Mouse (Mus musculus): ENCODE results near the gene Hmces. TPM values are rescaled to one million over a fixed set of nuclear protein-coding genes. Genes with fewer than 3 reads are reported as not detected.
A peak's percentile ranks its signal among the peaks of the same experiment; 100 is the strongest.

The Hmces gene
- polyA plus RNA-seq, 1 experiment from 2014 or later, result 47.1 TPM

DNA sequence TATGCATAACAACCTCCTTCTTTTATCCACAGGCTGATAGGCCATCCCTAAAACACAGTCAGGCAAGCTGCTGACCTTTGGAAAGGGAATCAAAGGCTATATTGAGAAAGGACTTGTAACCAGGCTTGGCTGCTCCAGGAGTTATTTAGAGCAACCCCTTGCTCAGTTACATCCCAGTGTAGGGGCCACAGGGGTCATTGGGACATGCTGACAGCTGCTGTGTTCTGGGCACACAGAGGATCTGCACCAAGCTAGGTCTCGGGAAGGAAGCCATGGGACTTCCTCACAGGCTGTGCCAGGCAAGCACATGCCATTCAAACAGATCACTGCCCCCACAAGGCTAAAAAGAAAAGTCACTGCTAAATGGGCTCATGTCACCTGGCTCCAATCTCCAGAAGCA is 40.6 kb upstream of the Hmces start:
- ATAC-seq (replicated peaks; ENCODE audit: low FRiP score, low read depth) (0 out of 2 replicates have a peak, but pooled peaks have one; percentile 52), DNase-seq (ENCODE audit: low spot score) (no peak)
- TF ChIP-seq CTCF (IDR thresholded peaks at IDR 0.05; ENCODE audit: low read depth), result no peak
- H3K9ac ChIP-seq (ENCODE audit: low read depth, low read length), result no peak overlapping the region
- no peaks in the 10 kb centered on the region for H3K27me3 ChIP-seq (ENCODE audit: insufficient read depth, low read length)
- no peaks in the 10 kb centered on the region for H3K9me3 ChIP-seq (replicated peaks; ENCODE audit: low read length)
- no peak overlapping the region for H3K4me3 ChIP-seq (replicated peaks; ENCODE audit: low read depth, low read length)
- H3K4me1 ChIP-seq (replicated peaks; ENCODE audit: insufficient read depth, low read length), result no peaks in the 10 kb centered on the region
- no peaks in the 10 kb centered on the region for H3K36me3 ChIP-seq (ENCODE audit: insufficient read depth, low read length)
- 55% methylated on average over 1 of the region's 1 CpGs for WGBS
- H3K27ac ChIP-seq, result no peak overlapping the region
- no peak overlapping the region for H3K4me2 ChIP-seq (ENCODE audit: low read length)

DNA sequence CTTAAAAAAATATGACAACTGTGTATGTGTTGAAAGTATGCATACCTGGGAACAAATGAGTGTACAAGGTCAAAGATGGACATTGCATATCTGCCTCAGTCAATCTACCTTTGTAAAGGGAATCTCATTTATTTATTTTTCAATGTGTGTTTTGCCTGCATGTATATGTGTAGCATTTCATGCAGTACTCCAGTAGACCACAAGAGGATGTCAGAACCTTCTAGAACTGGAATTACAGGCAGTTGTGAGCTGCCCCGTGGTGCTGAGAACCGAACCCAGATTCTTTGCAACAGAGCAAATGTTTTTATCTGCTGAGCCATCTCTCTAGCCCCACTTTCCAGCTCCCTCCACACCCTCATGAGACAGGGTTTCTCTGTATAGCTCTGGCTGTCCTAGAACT is 39.8 kb upstream of the Hmces start:
- no peak overlapping the region for H3K4me2 ChIP-seq (ENCODE audit: low read length)
- H3K36me3 ChIP-seq (ENCODE audit: insufficient read depth, low read length), result no peaks in the 10 kb centered on the region
- no peak for ATAC-seq (replicated peaks; ENCODE audit: low FRiP score, low read depth)
- 93% methylated on average over 2 of the region's 2 CpGs for WGBS
- no peak overlapping the region for H3K27ac ChIP-seq
- H3K9ac ChIP-seq (ENCODE audit: low read depth, low read length), result no peak overlapping the region
- H3K4me1 ChIP-seq (replicated peaks; ENCODE audit: insufficient read depth, low read length), result no peaks in the 10 kb centered on the region
- H3K4me3 ChIP-seq (replicated peaks; ENCODE audit: low read depth, low read length), result no peak overlapping the region
- no peak for DNase-seq (ENCODE audit: low spot score)
- no peak for TF ChIP-seq CTCF (IDR thresholded peaks at IDR 0.05; ENCODE audit: low read depth)
- no peaks in the 10 kb centered on the region for H3K27me3 ChIP-seq (ENCODE audit: insufficient read depth, low read length)
- no peaks in the 10 kb centered on the region for H3K9me3 ChIP-seq (replicated peaks; ENCODE audit: low read length)

- DNase-seq (ENCODE audit: low spot score) (no peak), ATAC-seq (replicated peaks; ENCODE audit: low FRiP score, low read depth) (no peak)
- no peak overlapping the region for H3K9ac ChIP-seq (ENCODE audit: low read depth, low read length)
- no peaks in the 10 kb centered on the region for H3K27me3 ChIP-seq (ENCODE audit: insufficient read depth, low read length)
- H3K9me3 ChIP-seq (replicated peaks; ENCODE audit: low read length), result no peaks in the 10 kb centered on the region
- no peak overlapping the region for H3K4me2 ChIP-seq (ENCODE audit: low read length)
- WGBS, result 73% methylated on average over 1 of the region's 1 CpGs
- H3K36me3 ChIP-seq (ENCODE audit: insufficient read depth, low read length), result no peaks in the 10 kb centered on the region
- no peak for TF ChIP-seq CTCF (IDR thresholded peaks at IDR 0.05; ENCODE audit: low read depth)
- no peak overlapping the region for H3K4me3 ChIP-seq (replicated peaks; ENCODE audit: low read depth, low read length)
- H3K27ac ChIP-seq, result no peak overlapping the region
- no peaks in the 10 kb centered on the region for H3K4me1 ChIP-seq (replicated peaks; ENCODE audit: insufficient read depth, low read length)
These were observed 38.7 kb upstream of the Hmces start for GRCm38 (mm10) chr6:87875083-87875482.

DNA sequence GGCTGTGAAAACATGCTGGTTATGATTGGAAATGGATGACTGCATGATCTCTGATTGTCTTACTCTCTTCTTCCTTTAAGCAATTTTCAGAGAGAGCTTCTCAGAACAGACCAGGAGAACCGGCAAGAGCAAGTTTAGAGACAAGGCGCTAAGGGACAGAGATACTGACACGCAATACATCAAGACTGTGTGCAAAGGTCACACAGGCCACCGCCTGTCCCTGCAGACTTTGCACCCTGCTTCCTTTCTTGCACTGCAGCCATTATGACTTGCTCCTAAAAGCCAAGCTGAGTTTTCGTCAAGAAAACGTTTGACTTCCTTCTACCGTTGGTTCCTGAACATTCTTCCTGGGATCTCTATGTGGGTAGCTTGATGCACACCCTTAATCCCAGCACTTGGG is 38.2 kb upstream of the Hmces start:
- Histone ChIP-seq H3K4me1 (replicated peaks; ENCODE audit: insufficient read depth, low read length) (no peaks in the 10 kb centered on the region), H3K27me3 (ENCODE audit: insufficient read depth, low read length) (no peaks in the 10 kb centered on the region), H3K27ac (no peak overlapping the region), H3K9me3 (replicated peaks; ENCODE audit: low read length) (no peaks in the 10 kb centered on the region), H3K4me2 (ENCODE audit: low read length) (no peak overlapping the region), H3K36me3 (ENCODE audit: insufficient read depth, low read length) (no peaks in the 10 kb centered on the region), H3K9ac (ENCODE audit: low read depth, low read length) (no peak overlapping the region), H3K4me3 (replicated peaks; ENCODE audit: low read depth, low read length) (no peak overlapping the region)
- 74% methylated on average over 7 of the region's 7 CpGs for WGBS
- no peak for TF ChIP-seq CTCF (IDR thresholded peaks at IDR 0.05; ENCODE audit: low read depth)
- DNase-seq (ENCODE audit: low spot score), result no peak
- ATAC-seq (replicated peaks; ENCODE audit: low FRiP score, low read depth), result no peak

DNA sequence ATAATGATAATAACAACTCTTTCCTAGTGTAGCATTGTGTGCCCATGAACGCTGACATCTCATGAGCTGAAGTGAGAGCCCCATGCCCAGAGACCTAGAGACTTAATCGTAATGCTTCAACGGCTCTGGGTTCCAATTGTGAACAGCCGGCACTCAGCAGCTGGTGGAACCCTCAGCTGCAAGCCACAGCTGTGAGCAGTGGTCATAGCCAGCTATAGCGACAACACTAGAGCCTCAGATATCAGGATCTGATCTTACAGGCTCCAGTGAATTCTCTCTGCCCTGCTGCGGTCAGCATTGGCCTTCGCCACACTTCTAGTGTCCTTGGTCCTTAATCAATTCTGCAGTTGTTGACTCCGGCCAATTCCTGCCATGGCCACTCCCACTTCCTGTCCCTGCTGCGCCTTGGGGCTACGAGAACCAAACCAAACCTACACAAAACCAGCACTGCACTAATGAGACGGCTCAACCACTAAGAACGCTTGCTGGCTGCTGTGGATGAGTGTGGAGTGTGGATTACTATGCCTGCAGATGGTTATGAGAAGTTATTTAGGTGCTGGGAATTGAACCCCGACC is 37.6 kb upstream of the Hmces start:
- H3K4me2 ChIP-seq (ENCODE audit: low read length), result no peak overlapping the region
- no peak overlapping the region for H3K4me3 ChIP-seq (replicated peaks; ENCODE audit: low read depth, low read length)
- H3K27ac ChIP-seq, result no peak overlapping the region
- H3K9me3 ChIP-seq (replicated peaks; ENCODE audit: low read length), result no peaks in the 10 kb centered on the region
- no peaks in the 10 kb centered on the region for H3K36me3 ChIP-seq (ENCODE audit: insufficient read depth, low read length)
- WGBS, result 59% methylated on average over 13 of the region's 13 CpGs
- no peak for TF ChIP-seq CTCF (IDR thresholded peaks at IDR 0.05; ENCODE audit: low read depth)
- H3K9ac ChIP-seq (ENCODE audit: low read depth, low read length), result no peak overlapping the region
- no peaks in the 10 kb centered on the region for H3K4me1 ChIP-seq (replicated peaks; ENCODE audit: insufficient read depth, low read length)
- no peak for ATAC-seq (replicated peaks; ENCODE audit: low FRiP score, low read depth)
- H3K27me3 ChIP-seq (ENCODE audit: insufficient read depth, low read length), result no peaks in the 10 kb centered on the region
- peak; percentile 61 for DNase-seq (ENCODE audit: low spot score)

GRCm38 (mm10) chr6:87879010-87879409 is 34.7 kb upstream of the Hmces start:
- no peak overlapping the region for H3K27ac ChIP-seq
- DNase-seq (ENCODE audit: low spot score) (no peak), ATAC-seq (replicated peaks; ENCODE audit: low FRiP score, low read depth) (no peak)
- 27% methylated on average over 4 of the region's 4 CpGs for WGBS
- no peaks in the 10 kb centered on the region for H3K9me3 ChIP-seq (replicated peaks; ENCODE audit: low read length)
- no peaks in the 10 kb centered on the region for H3K27me3 ChIP-seq (ENCODE audit: insufficient read depth, low read length)
- no peaks in the 10 kb centered on the region for H3K4me1 ChIP-seq (replicated peaks; ENCODE audit: insufficient read depth, low read length)
- no peak overlapping the region for H3K4me3 ChIP-seq (replicated peaks; ENCODE audit: low read depth, low read length)
- no peak overlapping the region for H3K9ac ChIP-seq (ENCODE audit: low read depth, low read length)
- TF ChIP-seq CTCF (IDR thresholded peaks at IDR 0.05; ENCODE audit: low read depth), result no peak
- H3K36me3 ChIP-seq (ENCODE audit: insufficient read depth, low read length), result no peaks in the 10 kb centered on the region
- H3K4me2 ChIP-seq (ENCODE audit: low read length), result no peak overlapping the region

GRCm38 (mm10) chr6:87879628-87880027 is 34.1 kb upstream of the Hmces start:
- ATAC-seq (replicated peaks; ENCODE audit: low FRiP score, low read depth), result no peak
- no peak for TF ChIP-seq CTCF (IDR thresholded peaks at IDR 0.05; ENCODE audit: low read depth)

More at GRCm38 (mm10) chr6:87879628-87880027, 34.1 kb upstream of the Hmces start:
- H3K9me3 ChIP-seq (replicated peaks; ENCODE audit: low read length), result no peaks in the 10 kb centered on the region
- 73% methylated on average over 3 of the region's 3 CpGs for WGBS
- no peaks in the 10 kb centered on the region for H3K27me3 ChIP-seq (ENCODE audit: insufficient read depth, low read length)
- H3K4me3 ChIP-seq (replicated peaks; ENCODE audit: low read depth, low read length), result no peak overlapping the region
- no peaks in the 10 kb centered on the region for H3K36me3 ChIP-seq (ENCODE audit: insufficient read depth, low read length)
- no peak for DNase-seq (ENCODE audit: low spot score)
- H3K9ac ChIP-seq (ENCODE audit: low read depth, low read length), result no peak overlapping the region
- H3K4me2 ChIP-seq (ENCODE audit: low read length), result no peak overlapping the region
- H3K4me1 ChIP-seq (replicated peaks; ENCODE audit: insufficient read depth, low read length), result no peaks in the 10 kb centered on the region
- no peak overlapping the region for H3K27ac ChIP-seq

Measured in kidney, postnatal 0 days (tissue).